8 mouse cellular contexts compared by ENCODE assay signal in genomic region chr11:102880585-102881313, GRCm38 (mm10). TPM values are rescaled to one million over a fixed set of nuclear protein-coding genes. Genes with fewer than 3 reads are reported as not detected.
DNase-seq lines count a peak whose midpoint lies in the region; ATAC-seq lines count a peak whose summit lies in the region.

Gene Eftud2, minus strand, starts transcription at chr11:102880985.
Gene Ccdc103, plus strand, starts transcription at chr11:102881204.

- H3K36me3 ChIP-seq in hindbrain, embryonic 15.5 days: peaks cover 14% of the 10 kb centered on the region

- peak within 1 kb of the TSS; percentile 88 for H3K27ac ChIP-seq in hindbrain, embryonic 15.5 days (replicated peaks)

- peaks cover 22% of the 10 kb centered on the region for H3K4me1 ChIP-seq in hindbrain, embryonic 15.5 days (replicated peaks)

- peak within 1 kb of the TSS; percentile 76 for H3K9ac ChIP-seq in hindbrain, embryonic 15.5 days

- peak; percentile 94 for ATAC-seq in hindbrain, embryonic 15.5 days (ENCODE audit: low FRiP score, low read depth)

- no peaks in the 10 kb centered on the region for H3K9me3 ChIP-seq in hindbrain, embryonic 15.5 days

- H3K27me3 ChIP-seq in hindbrain, embryonic 15.5 days: no peaks in the 10 kb centered on the region

- WGBS in hindbrain, embryonic 15.5 days: under 1% methylated on average over 62 of the region's 62 CpGs

- peak within 1 kb of the TSS; percentile 59 for H3K4me3 ChIP-seq in hindbrain, embryonic 15.5 days

- H3K4me2 ChIP-seq in hindbrain, embryonic 15.5 days: peak within 1 kb of the TSS; percentile 83

- peak; percentile 93 for DNase-seq in R1 (ENCODE audit: low read depth, low spot score)
- peak; percentile 94 to 95 for DNase-seq in cerebellum, postnatal 25 days
- peak; percentile 95 to 97 for DNase-seq in frontal cortex, postnatal 36 days (ENCODE audit: low spot score in 2 of 2)
- DNase-seq in left cerebral cortex, adult 11 months (ENCODE audit: low spot score): peak; percentile 91
- peak; percentile 91 to 94 for DNase-seq in lung, postnatal 4 days
- peak; percentile 88 for DNase-seq in retina, postnatal 7 days (ENCODE audit: low read depth, low spot score)
- DNase-seq in urinary bladder, adult 2 months (ENCODE audit: low spot score): peak; percentile 87

RNA-seq across cellular contexts. Expression of gene Eftud2, which starts in this region (rescaled TPM):
- 133 and 142 TPM in 2 replicates for polyA plus RNA-seq in hindbrain, embryonic 15.5 days (2015; fragmentation: Nextera tagmentation; extraction: Ambion mirVana)
- 42.1 and 43.4 TPM in 2 replicates for polyA plus RNA-seq in urinary bladder, adult 2 months (2012; rRNA removed)

RNA-seq across cellular contexts. Expression of gene Ccdc103, which starts in this region (rescaled TPM):
- 2.0 and 2.1 TPM in 2 replicates for polyA plus RNA-seq in hindbrain, embryonic 15.5 days (2015; fragmentation: Nextera tagmentation; extraction: Ambion mirVana)
- 0.66 and 0.77 TPM in 2 replicates for polyA plus RNA-seq in urinary bladder, adult 2 months (2012; rRNA removed)

Comparison
In these comparisons a context has a peak if more than half of its experiments do, and no peak if none do; other contexts are left out.
1. Peak in every context shown above with its lines: DNase-seq, ATAC-seq, H3K4me3 ChIP-seq and H3K27ac ChIP-seq.